Mouse (Mus musculus) layer of hippocampus, adult 9-11 months (tissue): ENCODE measurements around the gene Cyp3a13.
"Not testable (repeated sequence)": the region's sequence is repeated elsewhere in the genome, so short reads cannot be mapped to it uniquely, and the experiment has no call there.

Source experiments
- DNase-seq: peaks from one replicate; pipeline ENCODE4 v3.0.0; 2022

Cyp3a13 gene

GRCm38 (mm10) chr5:137921532-137921931 lies at the start of gene Cyp3a13:
Gene Cyp3a13, minus strand, starts transcription at chr5:137921619.
- DNase-seq = no peak

DNA sequence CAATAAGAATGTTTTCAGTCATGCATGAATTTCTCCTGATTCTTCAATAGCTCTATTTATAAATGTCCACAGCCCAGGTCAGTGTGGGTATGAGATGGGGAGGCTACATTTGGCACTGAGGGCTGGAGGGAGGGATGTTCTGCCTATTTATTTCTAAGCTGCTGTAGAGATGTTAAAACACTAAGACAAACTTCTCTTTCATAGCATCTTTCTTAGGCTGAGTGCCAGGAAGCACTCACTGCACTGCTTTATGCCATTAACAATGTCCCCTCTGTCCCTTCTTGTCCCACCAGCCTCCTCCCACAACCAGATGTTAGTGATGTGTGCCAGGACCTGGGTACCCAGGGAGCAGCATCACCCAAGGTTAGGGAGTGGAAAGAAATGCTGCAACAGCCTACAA lies 45.1 kb upstream of the Cyp3a13 start:
- peak; percentile 87 for DNase-seq

DNA sequence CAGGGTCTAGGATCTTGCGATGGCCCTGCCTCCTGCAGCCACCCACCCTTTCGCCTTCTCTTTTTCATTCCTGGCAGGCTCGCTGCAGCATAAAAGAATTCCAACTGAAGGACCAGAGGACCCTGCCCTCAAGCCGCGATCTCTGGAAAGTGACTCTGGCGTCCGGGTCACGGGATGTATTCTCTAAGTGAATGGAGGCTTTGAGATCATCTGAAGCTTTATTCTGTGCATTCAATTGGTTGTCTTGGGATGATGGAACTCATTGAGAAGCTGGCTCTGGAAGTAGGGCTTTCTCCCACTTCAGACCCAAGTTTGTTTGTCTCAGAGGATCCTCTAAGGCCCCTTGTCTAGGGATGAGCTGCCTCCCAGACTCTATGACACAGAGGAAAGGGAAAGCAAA lies 41.5 kb upstream of the Cyp3a13 start, which contains the start of gene Gjc3:
Gjc3 (minus strand) TSS at position 154 of the 400 bp plus-strand sequence.
- peak; percentile 22 for DNase-seq

DNA sequence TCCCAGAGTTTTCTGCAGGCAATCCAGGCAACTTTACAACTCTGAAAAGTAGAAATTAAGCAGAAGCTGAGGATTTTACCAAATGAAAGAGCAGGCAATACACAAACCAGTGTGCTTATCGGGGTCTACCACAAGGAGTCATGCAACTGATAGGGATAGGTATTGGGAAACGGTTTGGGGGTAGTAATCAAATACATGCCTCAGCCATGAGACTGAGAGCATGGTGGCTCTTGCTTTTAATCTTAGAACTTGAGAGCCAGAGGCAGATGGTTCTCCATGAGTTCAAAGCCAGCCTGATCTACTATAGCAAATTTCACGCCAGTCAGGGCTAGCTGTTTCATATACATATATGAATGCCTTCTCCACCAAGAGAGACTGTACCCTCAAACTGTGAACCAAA lies 35.0 kb upstream of the Cyp3a13 start:
- DNase-seq = no peak

DNA sequence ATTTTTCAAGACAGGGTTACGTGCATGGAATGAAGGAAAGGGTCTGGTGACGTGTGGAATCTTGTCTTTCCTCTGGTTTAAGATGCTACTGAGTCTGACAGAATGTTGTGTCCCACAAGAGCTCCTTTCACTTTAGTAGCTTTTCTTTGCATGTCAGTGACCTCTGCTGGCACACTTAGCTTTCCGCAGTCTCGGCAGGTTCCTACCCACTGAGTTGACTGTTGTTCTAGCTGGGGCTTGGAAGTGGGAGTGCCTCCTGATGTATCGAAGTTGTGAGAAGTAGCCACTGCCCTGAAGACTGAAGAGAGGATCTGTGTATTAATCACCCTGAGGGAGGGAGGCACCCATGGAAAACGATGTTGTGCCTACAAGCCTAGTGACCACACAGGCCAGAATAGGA lies 29.8 kb upstream of the Cyp3a13 start:
- no peak for DNase-seq

- DNase-seq = no peak
Observed at GRCm38 (mm10) chr5:137947303-137947702, 25.9 kb upstream of the Cyp3a13 start.

- no peak for DNase-seq
Observed at GRCm38 (mm10) chr5:137943133-137943532, 21.7 kb upstream of the Cyp3a13 start.

- DNase-seq = no peak
Observed at GRCm38 (mm10) chr5:137940948-137941347, 19.5 kb upstream of the Cyp3a13 start.

GRCm38 (mm10) chr5:137937238-137937637 lies 15.8 kb upstream of the Cyp3a13 start:
- no peak for DNase-seq

GRCm38 (mm10) chr5:137936486-137936885 lies 15.1 kb upstream of the Cyp3a13 start:
- DNase-seq = no peak

DNA sequence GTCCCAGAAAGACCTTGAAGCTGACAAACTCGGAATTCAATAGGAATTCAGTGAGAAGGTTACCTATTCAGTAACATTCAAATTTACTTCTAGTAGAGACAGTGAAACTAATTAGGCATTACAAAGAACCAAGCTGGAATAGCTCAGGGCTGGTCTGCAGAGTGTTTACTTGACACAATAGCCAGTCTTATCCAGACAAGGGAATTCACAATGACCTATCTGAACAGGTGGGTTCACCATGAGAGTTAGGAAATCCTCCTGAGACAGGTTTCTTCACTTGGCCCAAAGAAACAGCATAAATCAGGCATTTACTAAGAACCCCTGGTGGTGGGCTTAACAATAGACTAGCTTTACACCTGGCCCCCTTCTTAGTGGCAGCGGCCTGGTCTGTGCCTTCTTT lies 12.5 kb upstream of the Cyp3a13 start:
- not testable (repeated sequence) for DNase-seq

GRCm38 (mm10) chr5:137928439-137928838 lies 7.0 kb upstream of the Cyp3a13 start:
- no peak for DNase-seq

DNA sequence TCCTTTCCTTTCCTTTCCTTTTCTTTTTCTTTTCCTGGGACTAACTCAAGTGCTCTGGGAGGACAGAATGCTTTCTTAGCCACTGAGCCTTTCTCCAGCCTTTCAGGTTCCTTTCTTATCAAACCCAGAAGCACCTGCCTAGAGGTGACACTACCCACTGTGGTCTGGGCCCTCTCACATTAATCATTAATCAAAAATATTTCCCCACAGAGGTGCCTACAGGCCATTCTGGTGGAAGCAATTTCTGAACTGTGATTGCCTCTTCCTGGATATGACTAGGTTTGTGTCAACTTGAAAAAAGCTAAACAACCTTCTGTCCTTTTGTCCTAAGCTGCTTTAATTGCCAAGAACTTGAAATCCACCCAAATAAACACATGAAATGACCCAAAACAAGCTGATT lies 752 bp upstream of the Cyp3a13 start:
- DNase-seq = no peak

DNA sequence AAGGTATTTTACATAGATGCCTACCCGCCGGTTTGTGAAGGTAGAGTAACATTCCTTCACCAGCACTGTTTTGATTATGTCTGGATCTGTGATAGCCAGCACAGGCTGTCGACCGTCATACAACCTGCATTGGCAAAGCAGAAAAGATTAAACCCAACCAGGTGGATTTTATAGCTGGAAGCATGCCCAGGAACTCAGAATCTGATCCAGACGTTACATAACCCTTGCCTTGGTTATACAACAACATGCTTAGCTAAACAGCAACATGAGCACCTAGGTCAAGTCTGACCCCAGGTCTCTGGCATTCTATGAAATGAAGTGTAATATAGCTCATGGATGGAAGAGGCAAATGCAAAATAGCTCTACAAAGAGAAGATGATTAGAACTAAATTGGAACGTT lies 5.9 kb downstream of the Cyp3a13 start:
- DNase-seq = no peak

GRCm38 (mm10) chr5:137914508-137914907 lies 6.9 kb downstream of the Cyp3a13 start:
- DNase-seq = no peak

- DNase-seq = no peak
Observed at GRCm38 (mm10) chr5:137909564-137910262, 11.7 kb downstream of the Cyp3a13 start.

DNA sequence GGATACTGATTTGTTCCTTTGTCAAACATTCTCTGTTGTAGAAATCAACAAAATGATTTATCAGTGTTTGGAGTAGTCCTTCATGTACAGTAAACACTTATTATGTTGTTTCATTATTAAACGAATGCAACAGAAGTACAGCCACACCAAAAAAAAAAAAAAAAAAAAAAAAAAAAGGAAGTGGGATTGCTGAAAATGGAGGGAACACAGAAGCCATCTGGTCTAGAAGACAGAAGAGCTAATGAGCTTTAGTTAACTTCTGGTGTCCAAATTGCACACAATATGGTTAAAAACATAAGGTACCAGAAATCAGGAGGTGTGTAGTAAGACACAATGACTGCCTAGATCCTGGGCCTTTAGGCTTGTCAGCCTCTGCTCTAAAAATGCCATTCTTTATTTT lies 23.6 kb downstream of the Cyp3a13 start:
- DNase-seq = no peak

- DNase-seq = no peak
Observed at GRCm38 (mm10) chr5:137892954-137893353, 28.5 kb downstream of the Cyp3a13 start.

DNA sequence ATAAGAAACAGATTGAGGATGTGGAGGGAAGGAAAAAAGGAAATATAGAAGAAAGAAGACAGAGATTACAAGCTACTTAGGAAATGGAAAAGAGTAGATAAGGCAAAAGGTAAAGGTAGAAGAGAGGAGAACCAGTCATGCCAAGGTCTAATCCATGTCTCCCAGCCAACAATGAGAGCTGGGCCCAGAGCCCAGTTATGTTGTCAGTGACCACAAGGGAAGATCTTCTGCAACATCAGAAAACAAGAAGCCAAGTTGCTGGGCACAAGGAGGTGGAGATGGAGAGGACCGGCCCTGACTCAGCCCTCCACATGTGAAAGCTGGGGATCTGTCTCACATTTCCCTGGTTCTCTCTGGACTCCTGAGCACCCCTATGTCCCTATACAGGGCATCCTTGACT lies 33.8 kb downstream of the Cyp3a13 start:
- no peak for DNase-seq

DNA sequence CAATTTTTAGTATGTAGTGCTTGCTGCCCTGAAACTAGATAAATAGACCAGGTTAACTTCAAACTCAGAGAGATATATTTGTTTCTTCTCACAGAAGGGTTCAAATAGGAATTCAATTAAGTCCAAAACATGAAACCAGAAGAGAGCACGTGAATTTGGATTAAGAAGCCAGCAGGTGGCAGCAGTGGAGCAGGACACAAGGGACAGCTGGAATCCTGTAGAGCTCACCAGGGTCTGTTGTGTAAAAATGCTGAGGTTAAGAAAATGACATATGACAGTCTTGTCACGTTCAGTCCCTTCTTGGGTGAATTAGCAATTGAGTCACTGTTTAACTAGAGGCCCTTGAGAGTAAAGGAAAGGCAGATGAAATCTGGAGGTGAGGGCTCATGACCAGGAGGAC lies 35.5 kb downstream of the Cyp3a13 start:
- peak; percentile 32 for DNase-seq

- no peak for DNase-seq
Observed at GRCm38 (mm10) chr5:137883345-137883744, 38.1 kb downstream of the Cyp3a13 start.

DNA sequence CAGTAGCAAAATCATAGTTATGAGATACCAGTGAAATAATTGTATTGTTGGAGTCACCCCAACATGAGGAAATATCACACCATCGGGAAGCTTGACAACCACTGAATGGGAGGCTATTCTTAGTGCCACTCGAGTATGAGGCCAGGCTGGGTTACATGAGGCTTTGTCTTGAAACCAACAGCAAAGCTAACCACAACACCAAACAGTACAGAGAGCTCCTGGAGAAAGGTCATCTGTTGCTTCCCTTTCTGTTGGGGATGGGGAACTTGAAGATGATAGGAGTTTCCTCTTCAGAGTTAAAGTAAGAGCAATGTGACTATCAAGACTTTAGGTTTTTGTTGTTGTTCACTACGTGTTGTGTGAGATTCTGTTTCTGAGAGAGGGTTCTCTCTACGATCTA lies 38.5 kb downstream of the Cyp3a13 start:
- DNase-seq = no peak

DNA sequence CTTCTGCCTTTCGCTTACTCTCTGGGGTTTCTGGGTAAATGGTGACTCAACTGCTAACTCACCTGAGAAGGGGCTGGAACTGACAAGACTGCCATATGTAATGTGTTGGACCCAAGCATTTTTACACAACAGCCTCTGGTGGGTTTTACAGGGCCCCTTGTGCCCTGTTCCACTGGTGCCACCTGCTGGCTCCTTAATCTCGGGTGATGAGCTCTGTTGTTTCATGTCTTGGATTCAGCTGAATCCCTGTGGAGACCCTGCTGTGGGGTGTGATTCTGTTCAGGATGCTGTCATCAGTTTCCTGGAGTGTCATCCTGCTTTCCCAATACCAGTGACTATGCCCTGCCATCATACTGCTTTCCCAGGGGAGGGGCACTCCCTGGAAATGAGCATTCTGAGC lies 43.6 kb downstream of the Cyp3a13 start:
- peak; percentile 14 for DNase-seq

- no peak for DNase-seq
Observed at GRCm38 (mm10) chr5:137875054-137875453, 46.4 kb downstream of the Cyp3a13 start.

- DNase-seq = not testable (repeated sequence)
Observed at GRCm38 (mm10) chr5:137872381-137872702, 49.1 kb downstream of the Cyp3a13 start.
